Mouse (Mus musculus) ES-E14 (cell line): ENCODE data around the gene Xrra1.

Experiments
- CHD2 ChIP-seq: IDR thresholded peaks from 2 replicates; pipeline ENCODE4 v1.6.1; 2014; ENCODE audit warnings: mild to moderate bottlenecking, low read depth, low read length, inconsistent platforms
- MAFK ChIP-seq: IDR thresholded peaks from 2 replicates; pipeline ENCODE4 v1.6.1; 2014; ENCODE audit warnings: mild to moderate bottlenecking, low read depth, low read length, inconsistent platforms; ENCODE audit not compliant: insufficient read depth
- ZNF384 ChIP-seq: IDR thresholded peaks from 2 replicates; pipeline ENCODE4 v1.6.1; 2012; ENCODE audit warnings: low read depth, low read length, inconsistent platforms

- TF ChIP-seq CHD2 (no peak), ZNF384 (no peak), MAFK (no peak)
Measured at GRCm38 (mm10) chr7:99850534-99850933, 8.4 kb upstream of the Xrra1 start.
